Mouse (Mus musculus) embryo, embryonic 9.5 days (tissue): ENCODE results near the gene Shld1.

Experiments used
- DNase-seq: peaks from one replicate; pipeline ENCODE4 v3.0.0-alpha.2; 2017; ENCODE audit errors: extremely low spot score

The Shld1 gene

GRCm38 (mm10) chr2:132723958-132724431 lies 37.3 kb downstream of the Shld1 start:
- no peak for DNase-seq

- DNase-seq = no peak
These were observed 37.8 kb downstream of the Shld1 start for GRCm38 (mm10) chr2:132724561-132724960.

GRCm38 (mm10) chr2:132725376-132725905 lies 38.7 kb downstream of the Shld1 start:
- no peak for DNase-seq

GRCm38 (mm10) chr2:132726156-132726555 lies 39.4 kb downstream of the Shld1 start:
- no peak for DNase-seq

GRCm38 (mm10) chr2:132732940-132733339 lies 46.2 kb downstream of the Shld1 start:
- DNase-seq = no peak

GRCm38 (mm10) chr2:132733603-132734573 lies 47.2 kb downstream of the Shld1 start:
- DNase-seq = no peak

- DNase-seq = no peak
These were observed 52.2 kb downstream of the Shld1 start for GRCm38 (mm10) chr2:132738816-132739432.

- DNase-seq = no peak
These were observed 55.2 kb downstream of the Shld1 start for GRCm38 (mm10) chr2:132741862-132742347.

- DNase-seq = no peak
These were observed 58.1 kb downstream of the Shld1 start for GRCm38 (mm10) chr2:132744866-132745265.

GRCm38 (mm10) chr2:132746108-132746507 lies 59.4 kb downstream of the Shld1 start:
- no peak for DNase-seq

GRCm38 (mm10) chr2:132750726-132751125 lies 64.0 kb downstream of the Shld1 start:
- no peak for DNase-seq

- no peak for DNase-seq
These were observed 64.7 kb downstream of the Shld1 start for GRCm38 (mm10) chr2:132751141-132752066.

- no peak for DNase-seq
These were observed 65.7 kb downstream of the Shld1 start for GRCm38 (mm10) chr2:132752398-132752797.

GRCm38 (mm10) chr2:132753137-132753536 lies 66.4 kb downstream of the Shld1 start:
- no peak for DNase-seq

GRCm38 (mm10) chr2:132757911-132758310 lies 71.2 kb downstream of the Shld1 start:
- no peak for DNase-seq

- no peak for DNase-seq
These were observed 84.1 kb downstream of the Shld1 start for GRCm38 (mm10) chr2:132770822-132771221.

- DNase-seq = no peak
These were observed 94.2 kb downstream of the Shld1 start, which contains the start of gene Chgb for GRCm38 (mm10) chr2:132780978-132781377. TSS of gene Chgb (plus strand) at chr2:132781278.

- peak; percentile 94 for DNase-seq
These were observed 94.8 kb downstream of the Shld1 start for GRCm38 (mm10) chr2:132781439-132782068.

- DNase-seq = no peak
These were observed 97.3 kb downstream of the Shld1 start for GRCm38 (mm10) chr2:132784039-132784438.

- DNase-seq = no peak
These were observed 106.9 kb downstream of the Shld1 start for GRCm38 (mm10) chr2:132793441-132794203.
